Mouse (Mus musculus): Measurements from ENCODE around the gene Vps8. TPM values are rescaled to one million over a fixed set of nuclear protein-coding genes. Genes with fewer than 3 reads are reported as not detected.

The Vps8 gene
- polyA plus RNA-seq, 1 experiment from 2014 or later: 27.0 TPM

Other genes starting within 250 kb of the Vps8 start
- gene Ephb3, start 218.4 kb upstream of the Vps8 start, polyA plus RNA-seq (2014; fragmentation: Nextera tagmentation; extraction: Ambion mirVana): 10.3 and 11.2 TPM in 2 replicates

Data from hindbrain, embryonic 11.5 days (tissue).